Mouse (Mus musculus) cerebellum, adult (tissue): ENCODE measurements around the gene Bend5.

Experiments used
- ATAC-seq: cut with Nextera tagmentation; 2 replicates; pipeline ENCODE4 v1.9.2; 2017; ENCODE audit warnings: mild to moderate bottlenecking, moderate library complexity, mixed read lengths; ENCODE audit not compliant: insufficient number of reproducible peaks, low FRiP score, low TSS enrichment

Gene Bend5

DNA sequence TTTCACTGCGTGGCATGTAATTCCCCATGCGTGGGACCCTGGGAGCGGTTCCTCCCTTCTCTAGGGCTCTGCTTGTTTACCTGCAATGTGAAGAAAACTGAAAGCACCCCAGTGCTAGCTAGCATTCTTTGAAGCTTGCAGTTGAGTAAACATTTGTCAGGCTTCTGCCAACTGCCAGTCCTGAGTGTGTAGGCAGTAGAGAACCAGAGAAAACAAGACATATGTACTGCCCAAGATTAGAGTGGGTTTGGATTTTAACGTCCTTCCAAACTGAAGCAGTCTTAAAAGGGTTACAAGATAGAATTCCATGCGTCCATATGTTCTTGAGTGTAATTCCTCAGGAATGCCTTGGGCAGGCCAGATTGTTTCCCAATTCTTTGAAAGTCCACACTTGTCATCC is 17.6 kb downstream of the Bend5 start:
- no peak for ATAC-seq

DNA sequence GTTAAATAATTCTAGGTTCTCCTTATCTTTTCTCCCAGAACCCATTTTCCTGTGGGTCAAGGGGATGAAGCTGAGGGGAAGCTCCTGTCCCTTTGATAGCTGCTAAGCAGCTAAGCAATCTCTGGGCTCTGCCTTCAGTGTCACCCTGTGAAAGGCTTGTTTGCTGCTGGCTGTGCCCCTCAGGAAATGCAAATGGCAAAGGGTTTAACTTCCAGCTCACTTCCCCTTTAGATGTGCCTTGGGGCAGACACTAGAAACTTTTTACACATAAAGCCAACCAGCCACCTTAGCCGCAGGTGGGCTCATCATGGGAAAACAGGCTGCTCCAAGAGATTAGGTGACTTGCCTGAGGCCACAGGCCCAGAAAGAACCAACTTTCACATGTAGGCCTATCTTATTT is 26.9 kb downstream of the Bend5 start:
- no peak for ATAC-seq

DNA sequence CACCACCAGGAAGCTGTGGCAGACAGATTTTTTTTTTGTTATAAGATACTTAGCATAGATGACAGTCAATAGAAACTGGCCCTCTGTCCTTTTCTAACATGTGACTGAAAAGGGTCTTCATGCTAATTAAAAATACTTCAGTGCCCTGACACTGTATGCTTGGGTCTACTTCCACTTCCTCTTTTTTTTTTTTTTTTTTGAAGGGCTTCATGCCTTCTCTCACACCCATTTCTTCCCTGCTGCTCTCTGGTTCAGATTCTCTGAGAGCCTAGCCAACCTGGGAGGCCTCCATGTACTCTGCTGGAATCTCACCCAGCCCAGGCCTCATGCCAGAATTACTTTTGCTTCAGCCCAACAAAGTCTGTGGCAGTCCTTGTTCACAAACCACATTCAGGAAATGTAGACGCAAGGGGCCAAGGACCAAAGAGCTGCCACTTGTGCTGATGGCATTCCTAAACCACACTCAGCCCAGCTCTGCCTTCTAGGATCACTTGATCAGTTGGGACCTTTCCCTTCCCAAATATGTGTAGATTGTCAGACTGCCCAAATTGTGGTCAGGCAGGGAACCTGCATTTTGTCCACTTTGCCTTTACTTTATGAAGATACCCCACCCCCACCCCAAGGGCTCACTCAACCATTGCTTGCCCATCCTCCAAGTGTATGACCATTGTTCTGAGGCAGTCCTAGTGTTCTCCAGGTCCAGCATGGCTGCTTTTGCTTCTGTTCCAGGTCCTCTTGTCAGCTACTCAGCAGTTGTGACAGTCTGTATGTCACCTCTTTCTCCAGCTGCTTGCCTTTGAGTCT is 27.8 kb downstream of the Bend5 start:
- ATAC-seq: no peak

DNA sequence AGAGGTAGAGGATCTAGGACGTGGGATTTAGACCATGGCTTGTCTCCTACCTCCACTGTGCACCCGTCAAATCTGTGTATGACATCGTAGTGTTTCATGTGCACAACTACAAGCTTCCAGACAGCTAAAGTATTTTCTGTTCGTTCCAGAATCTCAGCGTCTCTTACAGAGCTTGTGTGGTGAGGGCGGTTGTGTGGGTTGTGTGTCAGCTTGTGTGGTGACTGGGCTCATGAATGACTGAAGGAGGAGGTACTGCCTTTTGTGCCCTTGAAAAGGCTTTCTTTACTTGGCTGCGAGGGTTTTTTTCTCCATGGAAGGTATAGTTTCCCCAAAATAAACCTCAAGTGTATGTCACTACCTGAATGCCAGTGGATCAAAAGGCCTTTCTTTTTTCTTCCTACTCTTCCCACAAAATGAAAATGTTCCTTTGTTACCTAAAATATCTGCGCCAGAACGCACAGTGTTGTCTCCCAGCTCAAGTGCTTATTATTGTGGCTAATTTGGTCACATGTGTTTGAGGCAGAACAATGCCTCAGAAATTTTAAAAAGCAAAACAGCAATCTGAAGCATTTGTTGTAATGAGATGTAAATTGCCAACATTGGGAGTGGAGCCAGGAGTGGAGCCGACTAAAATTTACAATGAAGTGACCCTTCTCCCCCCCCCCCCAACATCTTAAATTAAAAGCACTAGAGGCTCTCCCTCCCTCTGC is 29.3 kb downstream of the Bend5 start:
- no peak for ATAC-seq

DNA sequence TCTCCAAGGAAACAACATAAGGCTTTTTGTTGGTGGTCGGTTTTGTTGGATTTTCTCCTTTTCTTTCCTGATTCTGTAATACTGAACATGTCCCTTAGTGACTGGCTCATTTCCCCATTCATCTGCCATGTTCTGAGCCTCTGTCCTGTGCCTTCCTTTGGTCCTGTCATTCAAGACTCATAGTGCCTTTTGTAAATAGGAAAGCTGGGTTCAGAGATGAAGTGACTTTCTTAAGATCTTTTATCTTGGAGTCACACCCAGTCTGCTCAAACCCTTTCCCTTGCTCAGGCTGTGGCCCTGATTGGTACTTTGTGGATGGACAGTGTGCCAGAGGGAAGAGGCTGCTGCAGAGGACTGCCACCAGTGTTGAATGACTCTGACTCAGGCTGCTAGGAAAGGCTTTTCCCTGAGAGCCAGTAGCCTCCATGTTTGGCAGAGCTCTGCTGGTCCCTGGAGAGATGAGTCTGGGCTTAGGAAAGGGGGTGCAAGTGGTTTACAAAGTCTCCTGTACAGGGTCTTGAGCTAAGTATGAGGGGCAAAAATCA is 29.9 kb downstream of the Bend5 start:
- no peak for ATAC-seq

DNA sequence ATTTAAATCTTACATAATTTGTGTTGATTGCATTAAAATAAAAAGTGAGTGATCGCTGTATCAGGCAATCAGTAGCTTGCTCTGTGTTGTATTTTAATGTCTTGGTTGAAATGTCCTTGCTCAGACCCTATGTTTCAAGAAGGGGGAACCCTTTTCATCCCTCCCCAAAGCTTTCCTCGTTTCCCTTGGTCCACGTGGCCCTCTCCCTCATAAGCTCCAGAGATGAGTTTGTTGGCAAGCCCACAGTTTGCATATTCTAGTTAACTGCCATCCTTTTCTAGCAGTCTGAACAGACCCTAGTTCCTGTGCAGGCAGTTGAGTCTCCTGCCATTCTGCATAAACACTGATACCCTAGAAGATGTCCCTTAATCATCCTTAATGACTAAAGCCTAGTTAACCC is 33.1 kb downstream of the Bend5 start:
- no peak for ATAC-seq

DNA sequence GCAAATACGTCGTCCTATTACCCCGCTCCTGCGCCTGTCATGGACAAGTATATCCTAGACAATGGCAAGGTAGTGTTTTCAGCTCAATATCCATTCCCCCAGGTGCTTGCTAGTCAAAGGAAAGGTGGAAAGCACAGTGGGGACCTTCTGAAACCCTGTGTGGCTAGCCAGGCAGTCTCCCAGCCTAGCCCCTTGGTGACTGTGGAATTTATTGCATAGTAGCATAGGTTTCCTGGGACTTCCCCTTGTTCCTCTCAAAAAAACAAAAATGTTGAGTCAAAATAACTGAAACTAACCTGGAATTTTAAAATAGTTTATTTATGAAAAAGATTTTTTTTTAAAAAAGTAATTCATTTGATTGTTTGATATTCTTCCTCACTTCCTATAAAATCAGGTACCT is 33.8 kb downstream of the Bend5 start:
- no peak for ATAC-seq

DNA sequence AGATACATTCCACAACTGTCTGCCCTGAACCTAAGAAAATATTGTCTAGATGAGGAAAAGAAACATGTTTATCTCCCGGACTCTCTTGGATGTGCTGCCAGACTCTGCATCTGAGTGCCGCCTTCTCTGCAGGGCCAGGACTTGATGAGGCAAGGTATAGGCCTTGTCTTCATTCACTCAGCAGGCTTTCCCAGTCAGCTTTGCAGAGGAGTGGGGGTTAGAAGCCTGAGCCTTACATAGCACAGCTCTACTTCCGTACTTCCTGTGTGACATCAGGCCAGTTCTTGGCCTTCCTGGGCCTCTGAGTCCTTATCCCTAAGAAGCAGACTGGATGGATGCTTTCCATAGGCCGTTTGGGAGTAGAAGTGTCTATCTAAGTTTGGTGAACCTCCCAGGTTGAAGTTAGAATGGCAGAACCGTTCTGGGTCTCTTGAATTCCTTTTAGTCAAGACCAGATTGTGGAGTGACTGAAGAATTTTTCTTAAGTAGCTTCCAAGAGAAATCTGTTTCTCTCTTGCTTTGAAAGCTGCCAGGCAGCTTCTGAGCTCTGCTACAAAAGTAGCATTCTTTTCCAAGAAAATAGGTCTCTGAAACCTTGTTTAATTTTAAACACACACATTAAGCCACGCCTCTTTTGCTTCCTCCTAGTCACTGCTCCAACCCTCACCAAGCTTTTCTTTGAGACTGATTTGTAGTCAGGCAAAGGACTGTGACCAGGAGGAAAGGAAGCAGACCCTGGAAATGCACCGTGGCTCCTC is 34.8 kb downstream of the Bend5 start:
- no peak for ATAC-seq

DNA sequence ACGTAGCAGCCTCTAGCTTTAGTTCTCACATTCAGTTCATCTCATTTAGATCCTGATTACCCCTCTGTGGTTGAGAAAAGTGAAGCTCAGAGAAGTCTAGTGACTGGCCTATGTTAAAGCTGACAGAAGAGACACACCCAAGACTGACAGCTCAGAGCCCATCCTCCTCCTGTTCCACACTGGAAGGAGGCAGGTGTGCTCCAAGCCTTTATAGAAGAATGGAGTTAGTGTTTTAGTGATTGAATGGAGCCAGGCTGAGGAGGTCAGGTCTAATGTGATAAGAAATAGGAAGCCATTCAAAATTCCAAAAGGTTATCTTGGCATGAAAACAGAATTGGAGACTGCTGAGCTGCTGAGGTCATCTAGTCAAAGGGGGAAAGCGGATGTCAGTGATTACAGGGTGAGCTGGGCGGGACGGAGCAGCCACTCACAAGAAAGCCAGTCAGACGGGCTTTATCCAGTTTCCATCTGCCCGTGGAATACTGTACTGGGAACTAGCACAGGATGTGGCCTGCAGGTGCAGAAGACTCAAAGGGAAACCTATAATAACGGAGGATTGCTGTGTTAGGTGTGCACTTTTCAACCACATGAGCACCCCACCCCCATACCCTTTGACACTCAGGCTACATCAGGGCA is 36.6 kb downstream of the Bend5 start:
- no peak for ATAC-seq

DNA sequence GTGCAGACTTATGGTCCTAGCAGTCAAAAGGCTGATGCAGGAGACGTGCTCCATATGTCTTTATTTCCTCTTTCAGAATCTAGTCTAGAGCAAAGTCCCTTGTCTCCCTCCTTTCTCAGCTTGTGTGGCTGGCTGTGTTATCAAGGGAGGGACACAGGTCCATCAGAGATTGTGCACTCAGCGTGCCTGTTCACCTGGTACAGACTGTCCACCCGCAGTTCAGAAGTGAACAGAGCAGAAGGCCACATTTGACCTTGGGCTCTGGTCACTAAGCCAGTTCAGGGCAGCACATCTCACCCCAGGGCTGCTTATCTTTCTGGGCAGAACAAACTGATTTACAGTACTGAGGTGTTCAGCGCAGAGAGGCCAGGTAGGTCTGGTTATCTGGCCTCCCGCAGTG is 37.4 kb downstream of the Bend5 start:
- no peak for ATAC-seq

DNA sequence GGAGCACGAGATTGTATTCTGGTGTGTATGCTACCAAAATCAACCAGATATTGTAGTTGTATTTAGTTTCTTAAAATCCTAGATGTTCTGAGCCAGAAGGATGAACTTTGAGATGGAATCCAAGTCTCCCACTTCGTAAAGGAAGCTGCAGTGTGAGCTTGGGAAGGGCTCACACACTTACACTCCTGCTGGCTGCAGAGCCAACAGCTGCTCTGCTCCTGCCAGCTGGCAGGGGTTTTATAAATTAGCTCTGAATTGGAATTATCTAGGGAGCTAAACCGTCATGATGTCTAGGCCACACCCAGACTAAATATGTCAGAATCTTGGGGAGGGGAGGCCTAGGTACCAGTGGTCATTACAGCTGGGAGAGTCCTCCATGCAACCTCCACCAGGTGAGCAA is 38.5 kb downstream of the Bend5 start:
- ATAC-seq: no peak

DNA sequence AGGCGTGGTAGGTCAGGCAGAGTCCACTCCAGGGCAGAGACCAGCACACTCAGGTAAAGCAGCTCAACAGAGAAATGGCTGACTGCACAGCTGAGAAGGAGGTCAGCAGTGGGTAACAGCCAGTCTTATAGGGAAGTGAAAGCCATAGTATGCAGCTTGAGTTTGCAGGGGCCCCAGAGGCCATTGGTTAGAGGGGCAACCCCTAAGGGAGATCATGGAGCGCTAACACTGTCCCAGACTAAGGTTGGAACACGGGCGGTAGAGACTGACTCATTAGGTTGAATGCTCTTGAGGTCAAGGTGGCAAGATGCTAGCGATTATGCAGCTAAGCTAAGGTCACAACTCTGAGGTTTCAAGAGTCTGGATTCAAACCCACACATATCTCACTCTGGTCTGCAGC is 40.8 kb downstream of the Bend5 start:
- ATAC-seq: no peak

DNA sequence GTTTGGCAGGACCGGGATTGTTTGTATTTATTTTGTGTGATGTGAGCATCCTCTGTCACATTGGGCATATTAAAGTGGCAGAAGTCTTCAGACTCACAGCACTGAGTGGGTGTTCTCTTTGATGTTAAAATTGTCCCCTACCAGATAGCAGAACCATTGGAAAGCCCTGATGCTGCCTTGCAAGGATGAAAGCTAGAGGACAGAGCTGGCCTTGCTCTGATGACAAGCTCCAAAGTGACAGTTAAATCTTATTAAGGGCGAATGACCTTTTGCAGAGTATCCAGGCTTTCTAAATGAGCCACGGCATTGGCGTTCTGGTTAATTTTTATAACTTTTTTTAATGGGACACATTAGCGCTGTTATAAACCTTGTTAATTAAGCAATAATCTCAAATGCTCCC is 42.8 kb downstream of the Bend5 start:
- ATAC-seq: no peak

DNA sequence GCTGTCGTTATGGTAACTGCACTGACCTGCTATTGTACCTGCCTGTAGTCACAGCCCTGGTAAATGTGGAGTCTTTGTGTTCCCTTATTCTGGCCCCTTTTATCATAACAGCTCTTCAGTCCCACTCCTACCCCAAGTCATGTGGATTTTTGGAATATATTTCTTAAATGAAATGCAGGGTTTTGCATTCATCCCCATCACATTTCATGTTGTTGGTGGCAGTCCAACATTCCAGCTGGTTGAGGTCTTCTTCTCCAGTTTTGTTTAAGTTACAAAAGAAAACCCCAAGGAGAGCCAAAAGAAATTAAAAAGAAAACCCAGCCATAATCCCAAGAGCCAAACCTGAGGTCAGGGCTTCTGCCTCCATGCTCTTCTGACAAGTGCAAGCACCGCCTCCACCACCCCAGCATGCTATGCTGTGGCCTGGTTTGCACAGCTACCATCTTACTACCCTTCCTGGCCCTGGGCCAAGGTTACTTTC is 52.5 kb downstream of the Bend5 start:
- no peak for ATAC-seq

DNA sequence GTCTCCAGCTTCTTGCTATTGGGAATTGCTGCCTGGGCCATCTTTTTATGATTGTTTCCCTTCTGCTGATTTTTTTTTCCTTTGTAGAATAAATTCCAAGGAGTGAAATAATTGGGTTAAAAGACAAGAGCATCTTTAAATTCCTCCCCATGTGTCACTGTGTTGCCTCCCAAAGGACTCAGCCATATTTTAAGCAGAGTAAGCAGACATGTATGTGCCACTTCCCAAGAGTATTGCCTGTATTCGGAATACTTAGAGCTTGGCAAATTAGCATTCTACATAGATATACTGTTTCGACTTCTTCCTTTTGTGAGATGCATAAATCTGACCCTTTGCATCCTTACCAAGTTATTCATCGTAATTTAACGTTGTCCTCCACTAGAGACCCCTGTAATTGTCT is 53.0 kb downstream of the Bend5 start:
- ATAC-seq: no peak

DNA sequence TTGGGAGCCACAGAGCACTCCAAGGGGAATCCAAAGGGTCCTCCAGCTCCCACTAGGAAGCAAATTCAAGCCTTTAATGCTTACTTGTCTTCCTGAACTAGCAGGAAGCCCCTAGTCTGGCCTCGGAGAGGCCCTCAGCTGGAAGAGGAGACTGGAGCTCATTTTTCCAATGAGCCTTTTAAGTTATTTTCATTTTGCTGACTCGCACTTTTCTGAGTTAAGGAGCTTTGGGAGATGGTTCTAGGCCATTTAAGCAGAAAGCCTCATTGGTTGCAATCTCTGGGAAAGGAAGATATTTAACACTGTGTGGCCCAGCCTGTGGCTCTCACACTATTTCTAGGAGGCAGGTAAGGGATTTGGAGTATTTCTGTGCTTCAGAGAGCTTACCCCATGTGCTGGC is 55.0 kb downstream of the Bend5 start:
- ATAC-seq: no peak

DNA sequence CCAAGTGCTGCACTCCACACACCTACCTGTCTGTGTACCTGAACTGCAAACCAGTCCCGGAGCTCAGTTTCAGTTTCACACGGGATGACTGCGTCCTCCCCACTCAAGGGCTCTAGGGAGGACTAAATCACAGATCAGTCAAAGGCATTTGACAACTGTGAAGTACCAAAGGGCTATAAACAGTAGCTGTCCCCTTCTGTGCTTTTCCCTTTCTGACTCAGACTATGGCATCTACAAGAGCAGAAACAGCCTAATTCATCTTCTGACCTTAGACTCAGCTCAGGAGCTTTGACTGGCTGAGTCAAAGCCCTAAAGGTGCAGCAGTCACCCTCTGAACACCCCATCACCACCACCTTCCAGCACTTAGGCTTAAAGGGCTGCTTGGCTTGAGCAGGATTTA is 56.9 kb downstream of the Bend5 start:
- ATAC-seq: no peak

DNA sequence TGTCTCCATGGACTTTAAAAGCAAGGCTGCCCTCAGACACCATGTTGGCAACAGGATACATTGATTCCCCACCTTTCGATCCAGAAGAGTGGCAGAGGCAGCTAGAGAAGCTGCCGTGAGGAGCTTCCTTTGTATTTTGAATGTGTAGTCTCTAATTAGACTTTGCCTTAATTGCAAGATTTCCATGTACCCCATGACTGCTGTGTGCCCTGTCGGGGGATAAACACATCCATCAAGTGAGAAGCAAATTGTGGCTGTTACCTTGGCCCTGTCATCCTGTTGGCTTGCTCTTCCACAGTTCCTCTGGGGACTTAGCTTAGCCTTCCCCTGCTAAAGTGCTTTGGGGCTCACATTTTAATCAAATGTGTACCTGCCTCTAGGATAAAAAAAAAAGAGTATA is 57.7 kb downstream of the Bend5 start:
- ATAC-seq: no peak

DNA sequence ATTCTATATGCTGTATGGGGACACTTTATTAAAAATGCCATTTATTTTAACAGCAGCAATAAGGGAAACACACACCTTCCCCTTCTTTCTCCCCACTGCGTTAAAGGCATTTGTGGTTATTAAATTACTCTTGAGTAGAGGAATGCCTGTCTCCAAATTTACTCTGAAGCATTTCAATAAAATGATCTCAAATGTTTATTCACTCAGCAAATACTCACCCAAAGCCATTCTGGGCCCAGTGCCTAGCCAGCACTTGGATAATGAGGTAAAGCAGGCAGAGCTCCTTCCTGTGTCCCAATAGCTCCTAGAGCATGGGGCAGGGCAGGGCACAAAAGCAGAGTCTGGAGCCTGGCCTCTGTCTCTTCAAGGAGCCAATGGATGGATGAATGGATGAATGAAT is 58.2 kb downstream of the Bend5 start:
- ATAC-seq: no peak

DNA sequence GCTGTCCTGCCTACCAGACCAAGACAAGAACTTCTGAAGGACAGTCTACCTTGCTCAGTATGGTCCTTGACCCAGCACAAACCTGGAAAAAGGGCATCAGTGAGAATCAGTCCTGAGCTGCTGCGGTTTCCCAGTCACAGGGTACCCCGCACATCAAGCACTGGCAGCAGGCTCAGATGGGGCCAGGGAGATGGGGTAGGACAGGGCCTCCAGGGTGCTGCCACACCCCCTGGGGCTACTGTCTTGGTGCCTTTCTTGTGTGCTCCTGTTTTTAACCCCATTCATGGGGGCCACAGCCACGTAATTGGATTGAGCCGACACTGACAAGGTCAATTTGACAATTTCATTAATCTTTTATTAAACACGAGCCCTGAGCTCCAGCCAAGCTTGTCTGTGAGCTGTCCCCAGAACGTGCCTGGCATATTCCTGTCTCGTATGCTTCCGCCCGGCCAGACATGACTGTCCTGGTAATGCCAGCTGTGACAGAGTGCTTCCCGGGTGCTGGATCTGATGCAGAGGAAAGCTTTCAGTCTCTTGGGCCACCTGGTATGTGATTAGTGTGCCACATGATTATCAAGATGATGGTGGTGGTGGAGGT is 60.7 kb downstream of the Bend5 start:
- no peak for ATAC-seq
